Mouse (Mus musculus) megakaryocyte, embryonic 14.5 days (primary cell): ENCODE data around the gene Sardh. TPM values are rescaled to one million over a fixed set of nuclear protein-coding genes. Genes with fewer than 3 reads are reported as not detected.

Experiments used
- H3K27me3 ChIP-seq: replicated peaks from 2 replicates; pipeline ENCODE3; 2012; ENCODE audit warnings: inconsistent platforms
- H3K36me3 ChIP-seq: replicated peaks from 2 replicates; pipeline ENCODE3; 2012; ENCODE audit warnings: low read length, inconsistent platforms, mixed read lengths
- H3K4me1 ChIP-seq: 2 replicates; pipeline ENCODE4 v1.6.1; 2012; ENCODE audit warnings: inconsistent platforms
- H3K4me3 ChIP-seq: replicated peaks from 2 replicates; pipeline ENCODE3; 2012; ENCODE audit warnings: moderate library complexity, mild to moderate bottlenecking, inconsistent platforms
- H3K9me3 ChIP-seq: 2 replicates; pipeline ENCODE4 v1.6.1; 2012; ENCODE audit warnings: inconsistent platforms
- FLI1 ChIP-seq: IDR thresholded peaks from 2 replicates; pipeline ENCODE4 v1.6.1; 2012; ENCODE audit warnings: low read length, inconsistent platforms, mixed read lengths
- GATA1 ChIP-seq: IDR thresholded peaks from 3 replicates; pipeline ENCODE4 v1.6.1; 2012; ENCODE audit warnings: mixed read lengths, low read length, inconsistent platforms, borderline replicate concordance
- polyA plus RNA-seq: library from polyadenylated mRNA; stranded (reverse); fragments of >175 nt; gene quantifications from 2 replicates; pipeline ENCODE4 v1.2.3, GENCODE M21; 2012; ENCODE audit warnings: low replicate concordance; ENCODE audit not compliant: insufficient read depth

The Sardh gene
- polyA plus RNA-seq, 1 experiment = 531 TPM

DNA sequence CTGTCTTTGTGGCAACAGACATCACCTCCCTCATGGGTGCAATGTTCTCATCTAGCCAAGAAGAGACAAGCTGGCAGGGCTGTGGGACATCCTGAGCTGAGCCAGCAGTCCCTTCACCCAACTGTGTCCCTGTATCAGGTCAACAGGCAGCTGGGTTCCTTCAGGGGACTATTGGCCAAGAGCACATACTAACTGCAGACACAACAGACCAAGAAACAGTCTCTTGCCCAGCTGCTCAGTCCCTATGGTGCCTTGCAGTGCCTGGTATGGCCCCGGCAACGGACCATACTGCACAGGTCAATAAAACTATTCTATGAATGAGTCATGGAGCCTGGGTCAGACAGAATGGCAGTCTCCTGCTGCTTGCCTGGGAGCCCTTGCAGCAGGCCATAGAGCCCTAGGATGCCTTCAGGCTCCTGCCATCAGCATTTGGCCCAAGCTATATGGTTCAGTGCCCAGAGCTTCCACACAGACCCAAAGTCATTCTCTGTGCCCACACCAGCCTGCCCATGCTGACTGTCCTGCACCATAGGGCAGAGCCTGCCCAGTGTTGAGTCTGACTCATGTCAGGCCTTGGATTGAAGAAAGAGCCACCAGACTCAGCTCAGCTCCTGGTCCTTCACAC, 18.5 kb downstream of the Sardh start:
- TF ChIP-seq FLI1 (no peak), GATA1 (no peak)
- Histone ChIP-seq H3K4me1 (peaks cover 73% of the 10 kb centered on the region), H3K36me3 (no peaks in the 10 kb centered on the region), H3K9me3 (no peaks in the 10 kb centered on the region), H3K4me3 (no peak overlapping the region), H3K27me3 (peaks cover 20% of the 10 kb centered on the region)

DNA sequence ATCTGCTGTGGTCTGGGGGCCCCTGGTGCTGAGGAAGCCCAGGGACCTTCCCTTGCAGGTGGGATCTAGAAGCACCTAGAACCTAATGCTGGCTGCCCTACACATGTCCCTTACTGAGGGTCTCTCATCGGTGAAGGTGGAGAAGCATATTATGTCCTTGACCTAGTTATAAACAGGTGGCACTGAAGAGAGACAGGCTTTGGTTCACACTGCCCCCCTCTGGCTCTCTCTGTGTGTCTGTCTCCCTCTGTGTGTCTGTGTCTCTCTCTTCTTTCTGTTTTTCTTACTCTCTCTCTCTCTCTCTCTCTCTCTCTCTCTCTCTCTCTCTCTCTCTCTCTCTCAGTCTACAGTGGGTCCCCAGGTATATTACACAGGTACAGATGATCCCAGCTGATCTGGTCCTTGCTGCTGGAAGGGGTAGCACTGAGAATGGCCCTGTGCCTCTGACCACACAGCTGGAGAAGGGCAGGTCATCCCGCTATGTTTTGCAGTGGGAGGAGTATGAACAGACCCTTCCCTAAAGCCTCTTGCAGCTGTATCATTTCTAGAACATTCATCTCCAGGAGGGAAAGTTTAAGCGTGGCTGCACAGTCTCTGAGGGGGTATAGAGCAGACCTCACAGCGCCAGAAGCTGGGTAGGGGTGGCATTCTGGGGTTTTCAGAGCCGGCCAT, 19.2 kb downstream of the Sardh start:
- TF ChIP-seq FLI1 (no peak), GATA1 (no peak)
- H3K36me3 ChIP-seq = no peaks in the 10 kb centered on the region
- H3K4me1 ChIP-seq = peaks cover 79% of the 10 kb centered on the region
- H3K27me3 ChIP-seq = peaks cover 16% of the 10 kb centered on the region
- no peak overlapping the region for H3K4me3 ChIP-seq
- no peaks in the 10 kb centered on the region for H3K9me3 ChIP-seq

DNA sequence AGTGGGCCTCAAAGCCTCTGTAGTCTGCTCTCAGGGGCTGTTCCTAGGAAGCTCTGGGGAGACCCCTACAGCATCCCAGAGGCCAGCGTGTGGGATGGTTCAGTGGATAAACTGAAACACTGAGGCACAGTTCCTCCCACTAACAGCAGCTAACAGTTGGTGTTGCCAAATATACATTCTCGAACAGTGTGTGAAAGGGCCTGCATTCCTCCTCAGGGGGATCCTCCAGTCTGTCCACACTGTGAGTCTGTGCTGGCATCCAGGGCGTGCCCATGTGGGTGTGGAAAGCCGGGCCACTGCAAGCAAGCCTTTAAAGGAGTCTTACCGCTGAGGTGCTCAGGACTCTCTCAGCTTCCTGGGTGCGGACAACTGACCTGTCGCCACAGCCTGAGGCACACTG, 21.6 kb downstream of the Sardh start:
- H3K36me3 ChIP-seq = no peaks in the 10 kb centered on the region
- peaks cover 83% of the 10 kb centered on the region for H3K4me1 ChIP-seq
- TF ChIP-seq FLI1 (no peak), GATA1 (no peak)
- peaks cover 8% of the 10 kb centered on the region for H3K27me3 ChIP-seq
- no peak overlapping the region for H3K4me3 ChIP-seq
- H3K9me3 ChIP-seq = no peaks in the 10 kb centered on the region

DNA sequence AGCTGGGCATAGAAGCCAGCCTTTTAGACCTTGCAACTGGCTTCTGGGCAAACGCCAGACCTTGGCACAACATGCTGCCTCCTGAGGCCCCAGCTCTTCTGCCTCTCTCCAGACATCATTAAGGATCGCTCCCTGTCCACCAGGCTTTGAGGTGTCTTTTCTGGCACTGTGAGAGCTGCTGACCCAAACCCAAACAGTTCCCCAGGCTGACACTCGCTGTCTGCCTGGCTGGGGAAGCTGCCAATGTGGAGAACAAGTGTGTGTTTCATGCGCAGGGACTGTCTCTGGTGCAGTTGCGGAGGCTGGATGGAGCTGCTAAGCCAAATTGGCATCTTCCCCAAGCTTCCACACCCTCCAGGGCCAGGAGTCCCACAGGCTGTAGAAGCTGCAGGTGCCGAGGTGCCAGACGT, 25.1 kb downstream of the Sardh start:
- peaks cover 9% of the 10 kb centered on the region for H3K27me3 ChIP-seq
- TF ChIP-seq GATA1 (no peak), FLI1 (no peak)
- H3K36me3 ChIP-seq = peaks cover 26% of the 10 kb centered on the region
- H3K9me3 ChIP-seq = no peaks in the 10 kb centered on the region
- peaks cover 93% of the 10 kb centered on the region for H3K4me1 ChIP-seq
- H3K4me3 ChIP-seq = peak overlapping the region; percentile 84

DNA sequence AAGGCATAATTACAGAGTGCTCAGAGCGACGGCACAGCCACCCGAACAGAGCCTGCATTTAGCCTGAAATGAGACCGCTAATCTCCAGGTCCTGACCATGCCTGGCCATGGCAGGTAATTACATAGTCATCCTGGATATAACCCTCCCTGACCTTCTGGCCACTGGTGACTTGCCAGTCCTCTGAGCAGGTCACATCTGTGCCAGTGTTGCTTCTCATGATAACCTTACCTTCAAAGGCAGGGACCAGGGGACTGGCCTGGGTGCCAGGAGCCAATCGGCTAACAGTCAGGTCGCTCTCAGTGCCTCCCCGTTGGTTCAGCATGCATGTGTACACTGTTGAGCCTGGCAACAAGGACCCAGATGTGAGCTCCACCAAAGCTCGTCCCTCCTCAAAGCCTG, 29.6 kb downstream of the Sardh start:
- no peak overlapping the region for H3K4me3 ChIP-seq
- TF ChIP-seq FLI1 = no peak
- peaks cover 12% of the 10 kb centered on the region for H3K27me3 ChIP-seq
- peaks cover 63% of the 10 kb centered on the region for H3K36me3 ChIP-seq
- no peaks in the 10 kb centered on the region for H3K9me3 ChIP-seq
- peaks cover 94% of the 10 kb centered on the region for H3K4me1 ChIP-seq

DNA sequence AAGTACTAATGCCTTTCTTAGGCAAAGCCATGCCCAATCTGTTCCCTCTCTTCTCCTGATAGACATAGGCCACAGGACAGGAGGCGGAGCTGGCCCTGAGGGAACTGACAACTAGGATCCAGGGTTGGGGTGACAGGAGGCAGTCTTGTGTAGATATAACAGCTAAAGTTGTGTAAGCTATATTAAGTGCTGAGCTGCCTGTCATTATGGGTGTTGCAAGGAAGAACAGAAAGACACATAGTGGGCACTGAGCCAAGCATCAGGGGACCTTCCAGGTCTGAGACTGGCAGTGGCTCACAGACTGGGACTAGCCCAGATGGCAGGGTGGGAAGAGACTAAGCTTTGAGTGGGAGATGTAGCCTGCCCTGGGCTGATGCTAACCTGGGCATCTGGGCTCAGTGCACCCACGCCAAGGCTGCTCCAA, 30.0 kb downstream of the Sardh start:
- H3K27me3 ChIP-seq = peaks cover 16% of the 10 kb centered on the region
- TF ChIP-seq FLI1 (no peak), GATA1 (no peak)
- H3K4me3 ChIP-seq = peak overlapping the region; percentile 19
- peaks cover 94% of the 10 kb centered on the region for H3K4me1 ChIP-seq
- H3K9me3 ChIP-seq = no peaks in the 10 kb centered on the region
- peaks cover 68% of the 10 kb centered on the region for H3K36me3 ChIP-seq

DNA sequence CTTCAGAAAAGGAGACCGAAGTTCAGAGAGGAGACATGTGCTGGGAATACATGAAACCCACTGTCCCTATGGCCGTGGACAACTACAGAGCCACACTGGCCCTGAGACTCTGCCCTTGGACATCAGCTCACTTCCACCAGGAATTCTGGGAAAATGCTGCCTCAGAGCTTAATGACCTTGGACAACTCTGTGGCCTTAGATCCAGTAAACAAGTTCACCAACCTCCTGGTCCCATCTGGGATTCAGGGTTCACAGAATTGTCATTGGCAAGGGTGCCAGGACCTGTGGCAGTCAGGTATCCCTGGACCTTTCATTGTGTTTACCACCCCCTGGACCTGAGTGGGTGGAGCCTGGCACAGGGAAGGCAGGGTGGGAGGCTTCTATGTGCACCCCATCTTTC, 32.6 kb downstream of the Sardh start:
- TF ChIP-seq GATA1 (no peak), FLI1 (no peak)
- H3K27me3 ChIP-seq = peaks cover 32% of the 10 kb centered on the region
- no peak overlapping the region for H3K4me3 ChIP-seq
- peaks cover 90% of the 10 kb centered on the region for H3K36me3 ChIP-seq
- H3K9me3 ChIP-seq = no peaks in the 10 kb centered on the region
- peaks cover 94% of the 10 kb centered on the region for H3K4me1 ChIP-seq

DNA sequence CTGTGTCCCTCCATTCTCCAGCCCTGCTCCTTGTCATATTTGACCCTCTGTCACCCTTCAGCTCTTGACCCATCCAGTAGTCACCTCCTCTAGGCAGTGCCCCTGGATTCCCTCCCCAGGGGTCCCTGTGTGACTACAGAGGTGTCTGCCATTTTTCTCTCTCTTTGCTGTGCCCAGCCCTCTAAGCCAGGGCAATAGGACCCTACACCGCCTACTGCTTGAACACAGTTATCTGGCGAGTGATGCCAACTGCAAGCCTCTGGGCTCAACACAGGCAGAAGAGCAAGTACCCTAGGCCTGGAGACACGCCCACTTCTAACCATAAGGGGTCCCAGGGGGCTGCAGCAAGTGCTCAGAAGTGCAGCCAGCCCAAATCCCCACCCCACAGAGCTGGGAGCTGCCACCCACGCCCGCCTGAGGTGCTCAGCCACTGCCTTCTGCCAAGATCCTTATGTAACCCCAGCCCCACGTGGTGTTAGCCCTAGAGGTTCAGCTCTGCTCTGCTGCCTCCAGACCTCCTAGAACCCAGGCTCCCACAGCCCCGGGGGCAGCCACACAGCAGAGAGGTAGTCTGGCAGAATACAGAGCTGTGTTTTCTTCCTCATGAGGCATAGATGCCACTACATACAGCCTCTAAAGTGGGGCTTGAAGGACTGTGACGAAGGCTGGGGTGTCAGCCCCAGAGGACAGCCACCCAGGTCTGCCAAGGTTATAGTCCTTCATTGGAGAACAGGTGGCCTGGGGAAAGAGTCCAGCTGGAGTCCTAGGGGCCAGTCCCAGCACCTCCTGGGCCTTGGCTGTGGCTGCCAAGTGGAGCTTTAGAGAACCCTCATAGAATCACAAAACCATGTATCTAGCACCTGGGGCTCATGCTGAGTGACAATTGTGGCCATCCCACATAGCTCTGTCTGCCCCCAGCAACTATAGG, 35.9 kb downstream of the Sardh start:
- Histone ChIP-seq H3K36me3 (peaks cover 89% of the 10 kb centered on the region), H3K4me1 (peaks cover 94% of the 10 kb centered on the region), H3K4me3 (no peak overlapping the region), H3K9me3 (no peaks in the 10 kb centered on the region), H3K27me3 (peaks cover 27% of the 10 kb centered on the region)
- TF ChIP-seq FLI1 (no peak), GATA1 (no peak)

DNA sequence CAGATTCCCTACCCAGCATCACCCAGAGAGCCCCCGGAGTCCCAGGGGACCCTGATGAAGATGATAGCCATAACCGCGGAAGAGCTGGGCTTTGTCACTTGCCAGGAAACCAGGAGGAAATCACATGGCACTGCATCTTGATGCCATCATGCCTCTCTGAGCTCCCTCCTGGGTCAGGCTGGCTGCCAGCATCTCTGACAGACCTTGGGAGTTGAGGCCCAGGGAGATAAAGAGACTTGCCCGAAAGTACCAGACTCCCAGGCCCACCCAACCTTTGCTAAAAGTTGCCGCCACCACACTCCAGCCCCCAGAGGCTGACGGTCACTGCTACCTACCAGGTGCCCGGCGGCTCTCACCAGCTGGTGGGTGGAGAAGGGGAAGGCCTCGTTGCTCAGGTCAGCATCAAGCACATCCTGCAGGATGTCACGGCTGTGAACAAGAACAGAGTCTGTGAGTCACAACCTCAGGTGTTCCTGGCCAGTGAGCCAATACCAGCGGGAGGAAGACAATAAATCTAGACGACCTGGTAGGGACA, 37.4 kb downstream of the Sardh start:
- H3K9me3 ChIP-seq = no peaks in the 10 kb centered on the region
- no peak overlapping the region for H3K4me3 ChIP-seq
- TF ChIP-seq FLI1 (no peak), GATA1 (no peak)
- H3K4me1 ChIP-seq = peaks cover 88% of the 10 kb centered on the region
- H3K36me3 ChIP-seq = peaks cover 95% of the 10 kb centered on the region
- peaks cover 27% of the 10 kb centered on the region for H3K27me3 ChIP-seq

DNA sequence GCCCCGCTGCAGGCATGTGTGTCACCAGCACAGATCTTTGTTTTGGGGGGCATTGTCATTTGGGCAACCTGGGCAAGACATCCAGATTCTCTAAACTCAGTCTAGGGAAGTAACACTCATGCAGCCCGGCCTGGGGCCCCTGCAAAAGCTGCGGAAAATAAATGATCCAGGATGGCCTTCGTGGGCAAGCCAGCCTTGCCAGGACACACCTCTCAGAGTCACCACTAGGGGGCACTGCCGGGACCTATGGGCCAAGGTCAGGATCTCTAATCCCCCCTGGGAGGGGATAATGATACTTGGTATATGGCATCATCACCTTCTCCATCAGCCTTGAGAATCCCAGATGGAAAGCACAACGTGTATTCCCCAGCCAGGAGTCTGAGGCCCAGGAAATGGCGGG, 37.9 kb downstream of the Sardh start:
- TF ChIP-seq GATA1 (no peak), FLI1 (no peak)
- Histone ChIP-seq H3K4me3 (no peak overlapping the region), H3K9me3 (no peaks in the 10 kb centered on the region), H3K27me3 (peaks cover 27% of the 10 kb centered on the region), H3K4me1 (peaks cover 83% of the 10 kb centered on the region), H3K36me3 (peaks cover 96% of the 10 kb centered on the region)
